Mouse (Mus musculus) heart, adult 2 months (tissue): ENCODE measurements at regions not wholly inside any gene's neighbourhood (a gene's known extent, or its start where the extent isn't known, plus 50 kb on each side); places are given as distances from the start of the nearest gene placed in this dataset.

Experiments
- CTCF ChIP-seq: fragments of 200-600 bp; IDR thresholded peaks from 2 replicates; pipeline ENCODE4 v1.8.1; 2022; ENCODE audit warnings: antibody characterized with exemption, mild to moderate bottlenecking, moderate library complexity
- POLR2A ChIP-seq: fragments of 200-500 bp; IDR thresholded peaks from 2 replicates; pipeline ENCODE4 v1.6.1; 2011; ENCODE audit warnings: mild to moderate bottlenecking, low read depth, low read length, control low read depth; ENCODE audit not compliant: insufficient read depth

- TF ChIP-seq CTCF (no peak), POLR2A (no peak)
Observed at GRCm38 (mm10) chrX:12346856-12347255, 186.7 kb upstream of the Bcor start.
